Mouse (Mus musculus) cerebellum, adult 11 months (tissue): Measurements from ENCODE around the gene Fam213a.
"Not testable (repeated sequence)": the region's sequence is repeated elsewhere in the genome, so short reads cannot be mapped to it uniquely, and the experiment has no call there.

ENCODE experiments used
- DNase-seq: peaks from one replicate; pipeline ENCODE4 v3.0.0; 2022

Gene Fam213a

GRCm38 (mm10) chr14:41013630-41014613 lies at the start of gene Fam213a:
Gene Fam213a (minus strand): TSS chr14:41013788.
- DNase-seq: peak; percentile 90

DNA sequence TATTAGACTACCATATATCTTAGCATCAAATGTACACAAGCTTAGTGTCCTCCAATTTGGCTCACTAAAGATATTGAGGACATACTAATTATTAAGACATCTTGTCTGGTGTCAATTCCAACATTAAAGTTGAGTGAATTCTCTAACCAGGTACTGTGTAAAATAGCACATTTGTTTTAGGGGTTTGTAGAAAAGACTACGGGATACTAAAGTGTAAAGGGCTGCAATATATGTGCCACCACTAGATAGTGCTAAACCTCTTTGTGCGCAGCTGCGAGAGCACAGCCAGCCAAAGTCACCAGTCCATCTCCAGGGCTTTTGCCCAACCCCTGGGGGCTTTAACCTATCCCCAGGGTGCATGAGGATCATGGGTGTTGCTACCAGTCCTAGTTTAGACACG lies 39.6 kb upstream of the Fam213a start:
- not testable (repeated sequence) for DNase-seq

- DNase-seq: no peak
Measured at GRCm38 (mm10) chr14:41052481-41052880, 38.9 kb upstream of the Fam213a start.

- no peak for DNase-seq
Measured at GRCm38 (mm10) chr14:41050471-41050870, 36.9 kb upstream of the Fam213a start.

GRCm38 (mm10) chr14:41047402-41047801 lies 33.8 kb upstream of the Fam213a start:
- no peak for DNase-seq

- DNase-seq: peak; percentile 40
Measured at GRCm38 (mm10) chr14:41035146-41035798, 21.7 kb upstream of the Fam213a start.

GRCm38 (mm10) chr14:41033135-41034110 lies 19.8 kb upstream of the Fam213a start:
- peak; percentile 53 for DNase-seq

DNA sequence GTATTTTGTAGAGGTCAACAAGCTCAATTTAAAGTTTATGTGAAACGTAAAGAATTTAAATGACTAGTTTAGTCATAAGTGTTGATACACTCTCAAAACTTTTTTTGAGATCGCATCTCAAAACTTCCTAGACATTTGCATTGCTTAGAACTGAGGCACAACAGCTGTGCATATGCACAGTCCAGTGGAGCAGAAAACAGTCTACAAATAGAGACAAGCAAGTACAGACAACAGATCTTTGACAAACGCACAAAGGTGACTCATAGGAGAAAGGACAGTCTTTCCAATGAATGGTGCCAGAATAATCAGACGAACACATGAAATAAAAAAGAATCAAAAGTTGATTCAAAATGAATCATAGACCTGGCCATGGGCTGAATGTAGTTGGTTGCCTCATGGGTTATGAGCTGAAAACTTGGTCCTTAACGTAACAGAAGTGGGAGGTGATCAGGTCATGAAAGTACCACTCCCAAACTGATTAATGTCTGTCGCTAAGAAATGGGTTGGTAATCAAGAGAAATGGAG lies 17.5 kb upstream of the Fam213a start:
- DNase-seq: no peak

DNA sequence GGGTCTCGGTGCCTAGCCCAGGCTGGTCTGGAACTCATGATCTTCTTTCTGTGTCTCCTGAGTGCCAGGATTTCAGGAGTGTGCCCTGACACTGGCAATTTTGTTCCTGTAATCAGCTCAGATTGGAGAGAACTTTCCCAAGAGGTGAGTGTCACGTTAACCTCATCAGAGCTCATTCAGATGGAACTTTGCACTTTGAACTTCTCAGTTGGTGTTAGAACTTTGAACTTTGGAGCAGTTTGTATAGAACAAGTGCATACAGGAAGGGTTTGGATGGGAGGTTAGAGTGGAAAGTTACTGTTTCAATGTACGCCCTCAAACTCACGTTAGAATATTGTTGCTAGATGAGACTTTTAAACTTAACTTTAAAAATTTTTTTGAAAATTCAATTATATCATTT lies 15.7 kb upstream of the Fam213a start:
- no peak for DNase-seq

GRCm38 (mm10) chr14:41025594-41026284 lies 12.2 kb upstream of the Fam213a start:
- no peak for DNase-seq

- no peak for DNase-seq
Measured at GRCm38 (mm10) chr14:41025087-41025486, 11.5 kb upstream of the Fam213a start.

- DNase-seq: no peak
Measured at GRCm38 (mm10) chr14:41021246-41021645, 7.7 kb upstream of the Fam213a start.

DNA sequence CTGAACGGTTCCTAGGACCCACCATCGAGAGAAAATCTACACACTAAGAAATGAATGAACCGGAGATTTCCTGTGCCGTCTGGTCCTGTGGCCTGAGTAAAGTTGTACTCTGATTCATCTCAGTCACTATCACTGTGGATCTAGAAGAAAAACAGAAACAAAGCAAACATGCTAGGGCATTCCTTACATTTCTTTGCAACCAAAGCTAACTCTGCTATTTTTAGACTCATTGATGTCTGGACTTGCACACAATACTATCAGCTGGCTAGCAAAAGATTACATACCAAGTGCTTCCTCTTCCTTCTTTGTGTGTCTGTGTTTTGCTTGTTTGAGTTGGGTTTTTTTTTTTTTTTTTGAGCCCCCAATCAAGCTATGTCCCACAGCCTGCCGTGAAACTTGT lies 3.9 kb upstream of the Fam213a start:
- DNase-seq: no peak

- DNase-seq: no peak
Measured at GRCm38 (mm10) chr14:41014701-41015240, 1.2 kb upstream of the Fam213a start.

- DNase-seq: no peak
Measured at GRCm38 (mm10) chr14:41013143-41013542, 445 bp downstream of the Fam213a start.

DNA sequence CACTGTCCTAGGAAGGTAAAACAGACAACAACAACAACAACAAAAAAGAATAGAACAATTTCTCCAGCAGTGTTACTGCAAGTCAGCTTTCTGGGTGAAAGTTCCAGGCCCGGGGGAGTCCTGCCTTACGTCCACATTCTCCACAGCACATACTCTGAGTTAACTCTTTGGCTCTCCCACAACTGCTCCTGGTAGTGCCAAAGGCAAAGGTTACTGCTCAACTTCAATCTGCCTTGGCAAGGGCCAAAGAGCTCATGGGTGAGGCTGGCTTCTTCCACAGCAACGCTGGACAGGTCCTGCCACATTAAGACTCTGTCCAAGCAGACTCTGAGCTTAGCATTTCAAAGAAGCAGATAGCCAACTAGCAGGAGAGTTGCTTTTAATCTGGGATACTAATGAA lies 1.7 kb downstream of the Fam213a start:
- no peak for DNase-seq

GRCm38 (mm10) chr14:41008138-41008537 lies 5.5 kb downstream of the Fam213a start:
- no peak for DNase-seq

DNA sequence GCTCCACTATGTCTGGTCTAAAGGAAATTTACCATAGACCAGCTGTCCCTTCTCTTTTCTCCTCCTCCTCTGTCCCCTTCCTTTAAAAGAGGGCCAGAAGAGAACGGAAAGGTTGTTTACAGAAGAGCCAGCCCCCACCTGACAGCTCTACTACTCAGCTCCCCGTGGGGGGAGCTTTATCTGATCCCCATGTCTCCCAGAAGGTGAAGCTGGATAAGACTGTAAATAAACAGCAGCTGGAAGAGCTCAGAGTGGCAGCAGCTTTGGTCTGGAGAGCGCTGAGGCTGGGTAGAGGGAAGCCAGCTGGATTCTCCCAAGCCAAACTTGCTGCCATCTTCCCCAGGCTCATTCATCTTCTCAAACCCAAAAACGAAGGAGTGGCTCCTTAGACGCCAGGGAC lies 5.9 kb downstream of the Fam213a start:
- no peak for DNase-seq

DNA sequence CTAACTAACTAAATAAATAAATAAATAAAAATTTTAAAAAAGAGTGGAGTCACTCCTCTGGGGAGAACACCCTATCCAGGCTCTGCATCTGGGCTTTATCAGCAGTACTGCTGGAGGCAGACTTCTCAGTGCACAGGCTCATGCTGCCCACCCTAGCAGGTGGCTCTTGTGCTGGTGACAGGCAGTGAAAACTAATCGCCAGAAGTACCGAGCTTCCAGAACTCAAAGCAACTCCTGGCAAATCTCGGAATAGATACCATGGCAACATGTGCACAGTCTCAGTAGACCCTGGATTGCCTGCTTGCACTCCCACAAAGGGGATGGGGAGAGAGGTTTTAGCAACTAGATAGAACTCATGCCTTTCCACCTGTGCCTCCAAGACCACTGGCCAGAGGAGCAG lies 6.7 kb downstream of the Fam213a start:
- no peak for DNase-seq

- no peak for DNase-seq
Measured at GRCm38 (mm10) chr14:41006263-41006662, 7.3 kb downstream of the Fam213a start.

DNA sequence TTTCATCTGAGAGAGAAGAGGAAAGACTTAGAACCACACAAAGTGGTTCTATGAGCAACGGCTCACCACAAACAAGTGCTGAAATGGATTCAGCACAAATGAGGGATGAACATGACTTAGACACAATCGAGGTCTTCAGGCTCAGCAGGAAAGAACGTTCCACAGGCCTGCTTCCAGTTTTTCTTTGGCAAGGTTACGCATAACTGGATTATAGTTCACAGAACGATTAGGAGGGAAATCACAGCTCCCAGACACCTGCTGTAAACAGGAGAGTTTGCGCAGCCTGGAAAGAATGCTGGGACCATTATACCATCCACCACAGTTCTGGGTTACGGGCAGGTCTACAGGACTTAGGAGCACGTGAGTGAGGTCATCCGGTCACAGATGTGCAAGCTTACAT lies 7.9 kb downstream of the Fam213a start:
- no peak for DNase-seq
